Mouse (Mus musculus) myocyte (in vitro differentiated cells): ENCODE measurements around the gene Gm20503.

ENCODE experiments used
- CEBPB ChIP-seq: IDR thresholded peaks from 2 replicates; pipeline ENCODE4 v1.6.1; 2011; ENCODE audit warnings: mild to moderate bottlenecking, moderate library complexity; ENCODE audit not compliant: poor library complexity, insufficient read depth, severe bottlenecking
- E2F4 ChIP-seq: IDR thresholded peaks from one replicate; pipeline ENCODE4 v1.6.1; 2011; ENCODE audit warnings: mild to moderate bottlenecking, control low read depth, moderate library complexity; ENCODE audit not compliant: insufficient read depth
- MAX ChIP-seq: IDR thresholded peaks from one replicate; pipeline ENCODE4 v1.6.1; 2011; ENCODE audit warnings: low read depth, mild to moderate bottlenecking, control low read depth
- MYOD1 ChIP-seq, 3 experiments: IDR thresholded peaks; one replicate each; pipeline ENCODE4 v1.6.1; 2011; ENCODE audit warnings: control low read depth in 2 of 3, low read depth in 2 of 3, mild to moderate bottlenecking in 2 of 3, moderate library complexity in 1 of 3; ENCODE audit not compliant: insufficient read length in 2 of 3, control insufficient read depth in 1 of 3
- MYOG ChIP-seq, 3 experiments: IDR thresholded peaks; one replicate each; pipeline ENCODE4 v1.6.1; 2011; ENCODE audit warnings: control low read depth in 2 of 3, low read depth in 2 of 3, mild to moderate bottlenecking in 2 of 3; ENCODE audit not compliant: insufficient read length in 2 of 3, control insufficient read depth in 1 of 3, insufficient read depth in 1 of 3
- POLR2A ChIP-seq: IDR thresholded peaks from one replicate; pipeline ENCODE4 v1.6.1; 2011; ENCODE audit warnings: low read depth, mild to moderate bottlenecking, control low read depth, moderate library complexity; ENCODE audit not compliant: insufficient read length
- POLR2AphosphoS2 ChIP-seq: IDR thresholded peaks from one replicate; pipeline ENCODE4 v1.6.1; 2011; ENCODE audit warnings: low read depth, control low read depth; ENCODE audit not compliant: insufficient read length
- TCF12 ChIP-seq: IDR thresholded peaks from one replicate; pipeline ENCODE4 v1.6.1; 2011; ENCODE audit warnings: mild to moderate bottlenecking, control low read depth; ENCODE audit not compliant: poor library complexity, insufficient read depth, severe bottlenecking
- TCF3 ChIP-seq: IDR thresholded peaks from one replicate; pipeline ENCODE4 v1.6.1; 2011; ENCODE audit warnings: low read depth, control low read depth; ENCODE audit not compliant: insufficient read length
- USF1 ChIP-seq: IDR thresholded peaks from one replicate; pipeline ENCODE4 v1.6.1; 2011; ENCODE audit warnings: low read depth, mild to moderate bottlenecking, control low read depth, moderate library complexity

DNA sequence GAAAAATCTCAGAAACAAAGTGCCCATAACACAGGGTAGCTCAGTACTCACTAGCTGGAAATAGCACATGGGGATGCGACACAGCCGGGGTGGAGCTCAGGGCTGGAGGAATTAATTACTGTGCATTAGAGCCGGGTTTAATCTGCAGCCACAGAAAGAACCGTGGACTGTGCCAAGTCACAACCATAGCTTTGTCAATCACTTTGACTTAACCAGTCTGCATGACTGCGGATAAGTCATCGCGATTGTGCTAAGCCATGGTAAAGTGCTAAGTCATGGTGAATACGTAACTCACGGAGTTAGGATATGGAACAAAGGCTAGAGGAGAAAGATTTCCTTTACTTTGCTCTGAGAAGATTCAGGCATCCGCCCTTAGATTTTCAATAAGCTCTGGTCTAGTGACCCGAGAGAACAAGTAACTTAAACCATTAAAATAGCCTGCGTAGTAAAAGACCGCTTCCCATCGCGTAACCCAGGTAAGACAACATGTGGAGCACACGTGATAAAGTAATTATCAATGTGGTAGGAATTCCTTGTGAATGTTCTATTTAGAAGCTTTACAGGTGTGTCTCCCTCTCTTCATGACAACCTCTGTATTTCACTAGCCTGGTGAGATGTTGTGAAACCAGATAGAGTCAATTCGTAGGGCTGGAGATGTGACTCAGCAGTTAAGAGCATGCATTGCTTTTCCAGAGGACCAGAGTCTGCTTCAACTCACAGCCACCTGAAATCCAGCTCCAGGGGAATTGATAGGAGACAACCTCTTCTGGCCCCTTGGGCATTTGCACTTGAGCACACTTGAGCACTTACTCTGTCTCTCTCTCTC lies 12.2 kb upstream of the Gm20503 start:
- TF ChIP-seq POLR2A (no peak), POLR2AphosphoS2 (no peak), USF1 (no peak), TCF3 (no peak), E2F4 (no peak), MYOG (IDR thresholded peaks at IDR 0.05; ENCODE audit: control insufficient read depth in 1 of 3, insufficient read depth in 1 of 3, insufficient read length in 2 of 3, low read depth in 2 of 3) (no peak), MAX (no peak), CEBPB (no peak), MYOD1 (IDR thresholded peaks at IDR 0.05; ENCODE audit: control insufficient read depth in 1 of 3, insufficient read length in 2 of 3, low read depth in 2 of 3) (no peak), TCF12 (no peak)
